Comparison of ENCODE assay signal across 14 mouse cellular contexts in genomic region chr12:102653003-102653402, GRCm38 (mm10). TPM values are rescaled to one million over a fixed set of nuclear protein-coding genes. Genes with fewer than 3 reads are reported as not detected.
DNase-seq lines count a peak whose midpoint lies in the region; ATAC-seq and TF ChIP-seq lines count a peak whose summit lies in the region.
"Had no signal": no experiment of that assay in that cellular context is flagged by ENCODE, and none has a peak within 500 bp of the region (broad histone marks: within the 10 kb centered on the region; RNA-seq: fewer than 3 reads in every experiment).

No protein-coding gene starts in this region.

- no peaks in the 10 kb centered on the region for H3K27me3 ChIP-seq in hindbrain, embryonic 16.5 days (replicated peaks; ENCODE audit: control insufficient read depth, insufficient read depth, low read length)
- H3K27me3 ChIP-seq in hindbrain, embryonic 10.5 days (ENCODE audit: insufficient read depth, poor library complexity, severe bottlenecking) = no peaks in the 10 kb centered on the region
- H3K27me3 ChIP-seq in spleen, adult 2 months (ENCODE audit: control insufficient read depth, insufficient read depth, low read length) = no peaks in the 10 kb centered on the region
- no peaks in the 10 kb centered on the region for H3K27me3 ChIP-seq in intestine, postnatal 0 days (replicated peaks; ENCODE audit: control insufficient read depth, insufficient read depth, low read length)
- H3K27me3 ChIP-seq: embryonic facial prominence, embryonic 15.5 days; heart, embryonic 13.5 days had no signal

- H3K4me3 ChIP-seq in hindbrain, embryonic 16.5 days (ENCODE audit: low read length) = no peak overlapping the region
- H3K4me3 ChIP-seq in hindbrain, embryonic 10.5 days = no peak overlapping the region
- no peak overlapping the region for H3K4me3 ChIP-seq in spleen, adult 2 months (ENCODE audit: extremely low read depth, insufficient read depth, insufficient read length)
- H3K4me3 ChIP-seq in intestine, postnatal 0 days (ENCODE audit: low read depth, low read length) = no peak overlapping the region
- H3K4me3 ChIP-seq: embryonic facial prominence, embryonic 15.5 days; heart, embryonic 13.5 days had no signal

- H3K9me3 ChIP-seq in hindbrain, embryonic 16.5 days (ENCODE audit: control insufficient read depth, low read length) = no peaks in the 10 kb centered on the region
- no peaks in the 10 kb centered on the region for H3K9me3 ChIP-seq in hindbrain, embryonic 10.5 days
- no peaks in the 10 kb centered on the region for H3K9me3 ChIP-seq in intestine, postnatal 0 days (ENCODE audit: control insufficient read depth)
- H3K9me3 ChIP-seq: embryonic facial prominence, embryonic 15.5 days; heart, embryonic 13.5 days had no signal

- H3K9ac ChIP-seq in hindbrain, embryonic 16.5 days (ENCODE audit: low read depth, low read length) = peak overlapping the region; percentile 8; the same call in 1 of the 2 replicates
- no peak overlapping the region for H3K9ac ChIP-seq in intestine, postnatal 0 days (ENCODE audit: low read depth, low read length)
- H3K9ac ChIP-seq: embryonic facial prominence, embryonic 15.5 days; heart, embryonic 13.5 days had no signal

- TF ChIP-seq POLR2A in spleen, adult 2 months (IDR thresholded peaks at IDR 0.05; ENCODE audit: low read depth, low read length) = no peak

- no peak for TF ChIP-seq CTCF in spleen, adult 2 months (IDR thresholded peaks at IDR 0.05; ENCODE audit: extremely low read depth, insufficient read depth, insufficient read length, insufficient replicate concordance)
- no peak for TF ChIP-seq CTCF in intestine, postnatal 0 days (IDR thresholded peaks at IDR 0.05; ENCODE audit: low read depth)

- no peak overlapping the region for H3K27ac ChIP-seq in hindbrain, embryonic 16.5 days (ENCODE audit: low read depth, low read length)
- no peak overlapping the region for H3K27ac ChIP-seq in hindbrain, embryonic 10.5 days
- peak overlapping the region; percentile 34; the same call in 1 of the 2 replicates for H3K27ac ChIP-seq in spleen, adult 2 months (ENCODE audit: insufficient read depth, low read length)
- H3K27ac ChIP-seq in intestine, postnatal 0 days (ENCODE audit: low read depth, low read length) = peak overlapping the region; percentile 46; the same call in 1 of the 2 replicates
- H3K27ac ChIP-seq: embryonic facial prominence, embryonic 15.5 days; heart, embryonic 13.5 days had no signal

- H3K4me1 ChIP-seq in hindbrain, embryonic 16.5 days (ENCODE audit: control insufficient read depth, insufficient read depth, low read depth, low read length) = no peaks in the 10 kb centered on the region; the same call in 1 of the 2 replicates
- peaks cover 66% of the 10 kb centered on the region for H3K4me1 ChIP-seq in hindbrain, embryonic 10.5 days (replicated peaks)
- peaks cover 20% of the 10 kb centered on the region; the same call in 1 of the 2 replicates for H3K4me1 ChIP-seq in spleen, adult 2 months (ENCODE audit: control insufficient read depth, insufficient read depth, insufficient read length)
- H3K4me1 ChIP-seq in intestine, postnatal 0 days (replicated peaks; ENCODE audit: control insufficient read depth, insufficient read depth, low read length) = peaks cover 8% of the 10 kb centered on the region

- no peak for ATAC-seq in hindbrain, embryonic 16.5 days
- no peak for ATAC-seq in intestine, postnatal 0 days
- no peak for ATAC-seq in erythroid progenitor cell, adult 5-6 weeks (replicated peaks; ENCODE audit: low FRiP score, poor library complexity, severe bottlenecking)
- ATAC-seq: midbrain, embryonic 16.5 days had no signal

- no peak for DNase-seq in hindbrain, embryonic 10.5 days (ENCODE audit: low spot score)
- DNase-seq in spleen, adult 2 months (ENCODE audit: low read depth in 1 of 2, low spot score in 2 of 2) = no peak
- no peak for DNase-seq in spleen, postnatal 10 days (ENCODE audit: low spot score in 2 of 2)
- peak; percentile 76 for DNase-seq in telencephalon, adult 2 months (ENCODE audit: low read depth, low spot score)
- no peak for DNase-seq in gastrocnemius, adult 8-10 months (ENCODE audit: low spot score in 2 of 2)
- DNase-seq: adrenal gland, adult 2 months; cerebellum, adult 11-12 months; kidney, adult 8-10 months had no signal

- no peaks in the 10 kb centered on the region for H3K36me3 ChIP-seq in hindbrain, embryonic 16.5 days (ENCODE audit: control insufficient read depth, insufficient read depth, low read length)
- H3K36me3 ChIP-seq in hindbrain, embryonic 10.5 days = no peaks in the 10 kb centered on the region
- H3K36me3 ChIP-seq in spleen, adult 2 months (ENCODE audit: control insufficient read depth, insufficient read depth, low read length) = no peaks in the 10 kb centered on the region
- H3K36me3 ChIP-seq in intestine, postnatal 0 days (ENCODE audit: control insufficient read depth, insufficient read depth) = peaks cover 17% of the 10 kb centered on the region; the same call in 1 of the 2 replicates
- H3K36me3 ChIP-seq: embryonic facial prominence, embryonic 15.5 days; heart, embryonic 13.5 days had no signal

- H3K4me2 ChIP-seq in hindbrain, embryonic 16.5 days (ENCODE audit: low read length) = no peak overlapping the region
- H3K4me2 ChIP-seq in intestine, postnatal 0 days (replicated peaks; ENCODE audit: low read depth) = no peak overlapping the region
- H3K4me2 ChIP-seq: embryonic facial prominence, embryonic 15.5 days had no signal

- WGBS in hindbrain, embryonic 16.5 days = 67% methylated on average over 6 of the region's 6 CpGs
- WGBS in hindbrain, embryonic 10.5 days = 68% methylated on average over 6 of the region's 6 CpGs
- WGBS in spleen, adult 2 months = 66% methylated on average over 6 of the region's 6 CpGs
- WGBS in intestine, postnatal 0 days = 65% methylated on average over 6 of the region's 6 CpGs

RNA-seq across cellular contexts. Expression of gene Itpk1, which starts 51.7 kb away (rescaled TPM):
- 41.2 and 42.5 TPM in 2 replicates for polyA plus RNA-seq in hindbrain, embryonic 16.5 days (2015; fragmentation: Nextera tagmentation; extraction: Ambion mirVana)
- 20.5 and 29.2 TPM in 2 replicates for polyA plus RNA-seq in hindbrain, embryonic 10.5 days (2016; fragmentation: Nextera tagmentation; extraction: Ambion mirVana)
- polyA plus RNA-seq in spleen, adult 2 months (2012; rRNA removed) = 21.1 and 22.2 TPM in 2 replicates
- 56.3 and 57.4 TPM in 2 replicates for polyA plus RNA-seq in intestine, postnatal 0 days (2015; fragmentation: Nextera tagmentation; extraction: Ambion mirVana)
- total RNA-seq in erythroid progenitor cell, adult 5-6 weeks (2015; ENCODE audit: low replicate concordance) = 2.5 TPM in 1 of 2 replicates, not detected in the other
- 0.64 and 0.98 TPM in 2 replicates for total RNA-seq in erythroid progenitor cell, adult 5-6 weeks (2017; ENCODE audit: low replicate concordance)
- total RNA-seq in gastrocnemius, adult 8-10 months (2022) = 10 to 100 TPM in 1 of 4 experiments, 1 to 10 TPM in 3; 5.7 to 10.4 (median 8.2) TPM

Comparison
In these comparisons a context has a peak if more than half of its experiments do, and no peak if none do; other contexts are left out.
1. H3K27ac ChIP-seq: peak in spleen, adult 2 months (single experiment) and intestine, postnatal 0 days (single experiment); none in hindbrain, embryonic 16.5 days (single experiment) and hindbrain, embryonic 10.5 days (single experiment).